Mouse (Mus musculus) brain, embryonic 18.5 days (tissue): ENCODE measurements around the gene Gm20388.

Experiments used
- DNase-seq: peaks from one replicate; pipeline ENCODE4 v3.0.0-alpha.2; 2012; ENCODE audit warnings: low read depth, low spot score

Gm20388 gene

DNA sequence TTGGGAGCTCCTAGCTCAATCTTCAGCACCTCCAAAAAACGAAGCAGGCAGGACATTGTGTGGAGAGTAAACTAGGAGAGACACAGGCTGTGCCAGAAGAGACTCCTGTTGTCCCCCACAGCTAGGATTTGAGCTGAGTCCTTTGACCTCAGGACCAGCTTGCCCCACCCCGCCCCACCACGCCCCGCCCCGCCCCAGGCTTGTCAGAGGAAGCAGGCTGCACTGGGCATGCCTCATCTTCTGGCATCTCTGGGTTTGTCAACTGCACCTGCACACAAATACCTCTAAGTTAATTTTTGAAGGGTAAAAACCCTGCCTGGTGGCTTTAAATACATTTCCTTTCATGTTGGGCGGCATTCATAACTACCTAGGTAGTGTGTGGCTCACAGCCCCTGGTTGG, 290.7 kb downstream of the Gm20388 start:
- DNase-seq, result no peak

DNA sequence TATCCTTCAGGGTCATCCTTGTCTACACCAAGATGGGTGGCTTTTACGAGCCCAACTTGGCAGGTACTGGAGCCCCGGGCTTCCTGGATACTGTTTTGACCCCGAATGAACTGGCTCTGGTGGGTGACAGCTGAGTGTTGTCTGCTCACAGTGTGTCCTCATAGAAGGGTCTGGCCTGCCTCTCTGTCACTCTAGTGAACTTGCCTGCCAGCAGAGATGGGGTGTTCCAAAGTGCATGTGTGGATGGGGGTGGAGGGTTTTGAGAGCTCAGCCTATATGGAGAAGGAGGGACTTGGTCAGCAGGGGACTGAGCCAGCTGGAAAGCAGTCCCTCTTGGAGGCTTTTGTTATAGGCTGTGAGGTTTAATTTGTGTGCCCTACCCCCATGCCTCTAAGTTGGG, 291.9 kb downstream of the Gm20388 start:
- no peak for DNase-seq

DNA sequence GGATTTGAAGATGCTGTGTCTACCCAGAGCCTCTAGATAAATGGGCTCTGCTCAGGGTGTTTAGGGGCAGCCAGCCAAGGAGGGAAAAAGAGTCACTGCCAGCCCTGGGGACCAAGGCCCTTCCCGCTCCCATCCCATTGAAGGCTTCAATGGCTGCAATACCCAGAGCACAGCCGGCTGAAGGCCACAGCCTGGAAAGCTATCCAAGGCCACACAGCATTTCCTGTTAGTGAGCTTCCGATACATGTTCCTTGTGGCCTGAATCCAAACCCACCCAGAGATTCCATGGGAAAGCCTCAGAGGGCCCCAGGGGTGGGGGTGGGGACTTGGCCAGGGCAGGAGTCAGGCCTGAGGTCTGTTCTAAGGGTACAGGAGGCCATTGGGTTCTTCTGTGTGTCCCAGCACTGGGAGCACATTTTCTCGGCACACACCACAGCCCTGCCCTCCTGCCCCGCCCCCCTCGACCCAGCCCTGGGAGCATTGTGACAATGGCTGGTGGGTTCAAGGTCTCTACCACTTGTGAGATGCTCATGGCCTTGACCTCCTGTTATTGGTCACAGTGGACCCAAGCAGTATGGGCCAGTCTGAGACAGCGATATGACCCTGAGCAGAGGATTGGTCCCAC, 294.2 kb downstream of the Gm20388 start:
- DNase-seq, result no peak

DNA sequence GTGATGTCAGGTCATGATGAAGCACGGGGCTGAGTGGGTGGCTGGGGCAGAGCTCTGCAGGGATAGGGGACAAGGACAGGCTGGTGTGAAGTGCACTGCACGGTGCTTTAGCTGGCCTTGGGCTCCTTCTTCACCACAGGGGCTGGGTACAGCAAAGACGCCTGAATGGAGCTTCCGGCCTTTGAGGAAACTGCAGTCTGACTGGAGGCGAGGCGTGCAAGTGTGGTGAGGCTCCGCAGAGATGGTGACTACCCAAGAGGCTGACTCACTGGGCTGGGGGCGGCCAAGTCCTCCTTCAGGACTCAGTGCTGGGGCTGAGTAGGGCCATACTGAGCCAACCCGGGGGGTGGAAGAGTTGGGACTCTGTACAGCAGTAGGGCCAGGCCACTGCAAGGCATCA, 295.3 kb downstream of the Gm20388 start:
- no peak for DNase-seq

DNA sequence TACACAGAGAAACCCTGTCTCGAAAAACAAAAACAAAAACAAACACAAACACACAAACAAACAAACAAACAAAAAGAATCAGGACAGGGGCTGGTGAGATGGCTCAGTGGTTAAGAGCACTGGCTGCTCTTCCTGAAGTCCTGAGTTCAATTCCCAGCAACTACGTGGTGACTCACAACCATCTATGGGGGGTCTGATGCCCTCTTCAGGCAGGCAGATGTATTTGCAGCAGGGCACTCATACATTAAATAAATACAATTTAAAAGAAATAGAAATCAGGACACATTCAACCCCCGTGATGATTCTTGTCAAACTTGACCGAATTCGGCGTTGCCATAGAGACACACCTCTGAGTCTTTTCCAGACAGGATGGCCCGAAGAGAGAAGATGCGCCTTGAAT, 296.7 kb downstream of the Gm20388 start:
- no peak for DNase-seq

DNA sequence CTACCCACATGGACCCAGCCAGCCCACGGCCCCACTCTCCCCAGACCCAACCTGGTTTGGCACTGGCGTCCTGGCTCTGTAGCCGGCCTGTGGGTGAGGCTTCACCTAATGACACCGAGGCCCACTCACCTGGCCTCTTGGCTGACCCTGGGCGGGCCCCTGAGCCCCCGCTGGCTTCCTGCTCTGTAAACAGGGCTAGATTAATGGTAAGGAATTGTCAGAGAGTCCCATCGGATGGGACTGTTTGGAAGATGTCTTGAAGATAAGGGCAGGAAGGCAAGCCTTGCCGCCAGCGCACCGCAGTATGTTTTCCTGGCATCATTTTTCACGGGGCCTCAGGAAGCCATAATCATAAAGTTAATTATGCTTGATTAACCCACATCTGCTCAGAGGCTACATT, 297.5 kb downstream of the Gm20388 start:
- DNase-seq, result no peak

DNA sequence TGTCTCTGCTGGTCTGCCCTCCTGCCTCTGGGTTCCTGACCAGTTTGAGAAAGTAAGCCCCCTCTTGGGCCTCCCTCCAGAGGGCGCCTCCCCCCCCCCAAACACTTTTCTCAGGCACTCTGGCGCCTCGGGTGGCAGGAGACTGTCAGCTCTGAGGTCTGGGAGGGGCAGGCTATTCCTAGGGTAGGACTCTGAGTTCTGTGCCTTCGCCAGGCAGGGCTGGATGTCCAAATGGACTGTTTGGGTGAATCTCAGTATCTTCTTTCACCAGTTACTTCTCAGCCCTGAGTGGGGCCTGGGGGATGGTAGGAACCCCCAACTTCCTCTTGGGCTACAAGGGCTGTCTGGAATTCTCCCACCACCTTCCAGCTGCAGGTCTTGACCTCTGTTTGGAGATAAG, 300.7 kb downstream of the Gm20388 start:
- no peak for DNase-seq

DNA sequence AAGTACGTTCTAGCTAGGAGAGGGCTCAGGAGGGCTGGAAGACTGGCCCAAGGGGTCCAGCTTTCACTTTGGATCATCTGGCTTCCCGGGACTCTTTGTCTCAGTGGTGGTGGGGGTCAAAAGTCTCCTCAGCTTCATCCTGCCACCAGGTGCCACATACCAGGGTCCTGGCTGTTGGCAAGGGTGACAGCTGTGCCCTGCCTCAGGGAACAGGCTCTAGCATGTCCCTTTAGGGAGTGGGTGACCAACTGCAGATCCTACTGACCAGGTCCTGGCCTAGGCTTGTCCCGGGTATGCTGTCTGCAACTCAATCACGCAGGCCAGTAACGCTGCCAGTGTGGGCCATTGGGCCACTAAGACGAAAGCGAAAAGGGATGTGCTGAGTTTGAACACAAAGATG, 302.0 kb downstream of the Gm20388 start:
- no peak for DNase-seq

DNA sequence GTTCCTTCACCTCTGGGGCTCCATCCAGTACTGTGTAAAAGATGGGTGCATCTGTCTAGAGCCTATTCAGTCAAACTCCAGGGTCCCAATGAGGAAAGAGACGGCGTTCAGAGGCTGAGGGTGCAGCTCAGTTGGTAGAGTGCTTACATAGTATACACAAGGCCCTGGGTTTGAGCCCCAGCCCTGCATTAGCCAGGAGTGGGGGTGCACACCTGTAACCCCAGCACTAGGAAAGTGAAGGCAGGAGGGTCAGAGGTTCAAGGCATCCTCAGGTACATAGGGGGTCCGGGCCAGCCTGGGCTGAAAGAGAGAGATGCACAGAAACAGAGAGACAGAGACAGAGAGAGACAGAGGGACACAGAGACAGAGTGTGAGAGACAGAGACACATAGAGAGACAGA, 302.6 kb downstream of the Gm20388 start:
- DNase-seq, result no peak

DNA sequence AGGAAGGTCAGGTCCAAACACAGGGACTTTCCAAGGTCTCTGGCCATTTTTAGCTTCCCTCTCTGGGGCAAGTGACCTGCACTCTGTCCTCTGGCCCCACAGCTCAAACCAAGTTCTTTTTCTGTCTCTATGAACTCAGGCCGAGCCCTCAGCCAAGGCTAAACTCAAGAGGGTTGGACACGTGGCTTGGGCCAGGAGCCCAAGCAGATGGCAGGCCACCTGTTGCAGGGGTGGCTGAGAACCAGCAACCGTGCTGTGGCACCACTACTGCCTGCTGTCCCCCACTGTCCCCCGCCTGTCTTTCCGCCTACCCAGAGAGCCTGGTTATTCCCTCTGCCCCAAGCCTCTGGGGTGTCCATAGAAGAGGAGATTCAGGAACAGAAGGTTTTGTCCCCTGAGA, 303.3 kb downstream of the Gm20388 start:
- DNase-seq, result no peak

DNA sequence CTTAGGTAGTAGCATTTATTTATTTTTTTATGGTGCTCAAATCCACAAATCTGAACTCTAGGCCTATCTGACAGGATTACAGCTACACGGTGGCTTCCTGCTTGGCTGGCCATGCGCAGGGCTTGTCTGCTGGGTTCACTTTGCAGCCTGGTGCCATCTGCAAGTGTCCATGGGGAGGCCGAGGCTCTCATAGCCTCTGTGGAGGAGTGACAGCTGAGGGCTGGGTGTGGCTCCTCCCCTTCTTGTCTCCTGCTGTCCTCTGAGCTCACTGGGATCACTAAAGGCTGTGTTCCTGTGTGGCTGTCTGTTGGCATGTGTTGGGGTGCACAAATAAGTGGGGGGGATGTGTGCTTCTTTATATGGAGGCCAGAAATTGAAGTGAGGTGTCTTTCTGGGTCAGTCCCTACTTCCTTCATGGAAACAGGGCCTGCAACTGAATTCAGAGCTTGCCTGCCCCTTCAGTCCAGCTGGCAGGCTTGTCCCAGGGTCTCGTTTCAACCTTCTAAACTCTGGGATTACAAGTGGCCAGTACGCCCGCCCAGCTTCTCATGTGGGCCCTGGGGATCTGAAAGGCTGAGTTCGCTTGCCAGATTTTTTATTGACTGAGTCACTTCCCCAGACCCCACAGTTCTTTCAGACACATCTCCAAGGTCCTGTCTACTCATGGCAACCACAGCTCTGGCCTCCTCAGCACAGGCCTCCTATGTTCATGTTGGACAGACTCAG, 304.9 kb downstream of the Gm20388 start:
- DNase-seq, result no peak

DNA sequence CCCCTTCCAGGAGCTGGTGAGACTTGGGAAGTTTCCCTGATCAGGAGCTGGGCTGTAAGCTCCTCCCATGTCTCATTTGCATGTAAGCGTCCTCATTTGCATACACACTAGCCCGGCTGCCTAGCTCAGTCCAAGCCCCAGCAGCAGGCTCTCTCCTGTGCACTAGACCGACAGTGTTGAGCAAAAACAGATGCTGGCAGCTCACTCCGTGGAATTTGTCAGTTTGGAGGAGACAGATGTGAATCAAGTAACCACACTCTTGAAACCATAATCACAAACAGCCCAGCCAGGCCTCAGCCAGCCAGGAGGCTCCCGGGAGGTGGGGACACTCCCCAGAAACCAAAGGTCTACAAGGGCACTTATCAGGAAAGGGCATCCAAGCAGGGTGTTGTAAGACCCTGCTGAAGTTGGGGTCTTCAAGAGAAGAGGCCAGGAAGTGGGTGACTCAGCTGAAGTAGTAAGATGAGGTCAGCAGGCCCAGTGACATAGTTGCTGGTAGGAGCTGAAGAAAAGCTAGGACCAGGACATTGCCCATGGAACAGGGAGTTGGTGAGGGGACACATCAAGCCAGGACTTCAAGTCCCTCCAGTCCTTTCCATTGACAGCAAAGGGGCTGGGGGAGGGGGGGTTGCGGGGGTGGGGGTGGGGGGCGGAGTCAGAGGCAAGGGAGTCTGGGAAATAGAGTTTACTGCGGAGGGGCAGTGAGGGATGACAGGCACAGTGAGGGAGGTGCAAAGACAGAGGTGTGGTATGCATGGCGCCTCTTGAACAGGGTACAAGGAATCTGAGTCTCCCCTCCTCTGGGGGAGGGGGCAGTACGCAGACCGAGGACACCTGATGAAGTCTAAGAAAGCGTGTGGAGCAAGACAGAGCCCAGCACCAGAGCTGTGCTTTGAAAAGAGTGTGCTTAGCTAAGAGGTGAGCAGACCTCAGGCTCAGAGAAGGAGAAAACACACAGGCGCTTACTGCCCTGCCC, 306.5 kb downstream of the Gm20388 start:
- DNase-seq, result no peak

DNA sequence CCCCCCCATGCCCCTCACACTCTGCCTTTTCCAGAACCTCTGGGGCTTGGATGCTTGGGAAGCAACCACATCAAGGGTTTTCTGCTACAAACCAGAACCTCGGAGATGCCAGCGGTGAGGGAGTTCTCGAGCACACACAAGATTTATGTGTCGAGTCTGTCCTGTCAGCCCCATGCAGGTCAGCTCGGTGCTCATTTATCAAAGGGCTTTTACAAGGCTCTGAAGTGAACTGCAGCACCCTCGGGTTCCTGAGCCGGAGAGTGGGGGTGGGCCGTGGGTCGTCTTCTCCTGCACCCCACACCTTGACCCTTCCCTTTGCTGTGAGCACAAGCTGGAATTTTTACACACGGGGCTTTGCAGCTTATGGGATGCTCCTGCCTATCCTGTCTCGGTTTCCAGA, 311.9 kb downstream of the Gm20388 start:
- DNase-seq, result no peak

DNA sequence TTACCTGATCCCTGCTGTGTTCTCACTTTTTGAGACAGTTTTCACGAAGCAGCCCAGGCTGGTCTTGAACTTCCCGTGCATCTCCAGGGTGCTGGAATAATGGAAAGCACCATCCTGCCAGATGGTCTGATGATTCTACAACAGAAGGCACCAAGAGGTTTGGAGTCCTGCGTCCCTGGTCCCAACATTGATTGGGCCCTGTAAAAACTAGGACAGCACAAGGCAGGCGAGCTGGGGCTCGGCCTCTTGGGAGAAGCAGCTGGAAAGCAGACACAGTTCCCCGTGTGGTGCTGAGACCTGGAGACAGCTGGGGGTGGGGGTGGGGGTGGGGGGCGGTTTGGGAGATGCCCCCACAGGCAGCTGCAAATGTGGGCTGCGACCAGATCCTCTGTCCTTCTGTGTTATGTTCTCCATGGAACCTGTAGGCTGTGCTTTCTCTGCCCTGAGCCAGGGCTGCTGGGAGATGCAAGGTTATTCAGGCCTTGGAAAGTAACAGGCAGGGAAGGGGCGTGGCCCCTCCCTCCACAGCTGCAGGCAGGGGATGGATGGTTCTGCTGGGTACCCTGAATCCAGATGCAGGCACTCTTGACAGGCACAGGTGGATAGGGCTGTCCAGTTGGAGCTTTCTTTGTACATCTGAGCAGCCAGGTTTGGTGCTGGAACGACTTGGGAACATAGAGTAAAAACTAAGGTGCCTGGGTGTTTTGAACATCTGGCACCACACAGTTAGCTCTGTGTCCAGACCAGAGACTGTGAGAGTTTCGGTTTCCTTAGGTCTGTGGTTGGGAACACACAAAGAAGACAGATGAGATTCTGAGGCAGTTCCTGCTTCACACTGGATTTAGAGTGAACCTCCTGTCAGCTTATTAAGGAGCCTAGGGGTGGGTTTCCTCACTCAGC, 314.1 kb downstream of the Gm20388 start:
- DNase-seq, result no peak

DNA sequence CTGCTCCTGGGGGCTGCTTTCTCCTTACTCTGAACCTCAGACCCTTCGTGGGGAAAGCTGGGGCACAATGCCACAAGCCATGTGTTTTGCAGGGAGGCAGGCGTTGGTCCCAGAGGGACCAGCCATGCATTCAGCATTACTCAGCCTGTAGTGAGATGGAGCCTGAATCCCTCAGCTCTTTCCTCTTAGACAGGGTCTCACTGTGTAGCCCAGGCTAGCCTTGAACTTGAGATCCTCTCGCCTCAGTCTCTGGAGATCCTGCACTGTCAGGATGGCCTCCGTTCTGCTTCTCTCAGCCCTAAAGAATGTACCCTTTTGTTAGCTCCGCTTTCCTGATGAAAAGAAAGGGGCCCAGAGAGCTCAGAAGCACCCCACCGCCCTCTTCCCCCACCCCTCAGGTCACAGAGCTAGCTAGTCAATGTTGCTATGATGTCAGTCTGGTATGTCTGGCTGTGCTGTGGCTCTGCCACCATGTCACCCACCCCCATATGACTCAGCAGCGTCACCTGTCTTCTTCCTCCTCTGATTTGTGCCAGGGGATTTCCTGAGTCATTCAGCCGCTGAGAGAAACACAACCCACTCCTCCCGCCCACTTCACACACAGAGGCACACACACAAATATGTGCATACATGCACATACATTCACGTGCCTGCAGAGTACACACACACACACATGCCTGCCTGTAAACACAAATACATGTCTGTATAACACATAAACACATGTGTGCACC, 314.9 kb downstream of the Gm20388 start:
- DNase-seq, result no peak

DNA sequence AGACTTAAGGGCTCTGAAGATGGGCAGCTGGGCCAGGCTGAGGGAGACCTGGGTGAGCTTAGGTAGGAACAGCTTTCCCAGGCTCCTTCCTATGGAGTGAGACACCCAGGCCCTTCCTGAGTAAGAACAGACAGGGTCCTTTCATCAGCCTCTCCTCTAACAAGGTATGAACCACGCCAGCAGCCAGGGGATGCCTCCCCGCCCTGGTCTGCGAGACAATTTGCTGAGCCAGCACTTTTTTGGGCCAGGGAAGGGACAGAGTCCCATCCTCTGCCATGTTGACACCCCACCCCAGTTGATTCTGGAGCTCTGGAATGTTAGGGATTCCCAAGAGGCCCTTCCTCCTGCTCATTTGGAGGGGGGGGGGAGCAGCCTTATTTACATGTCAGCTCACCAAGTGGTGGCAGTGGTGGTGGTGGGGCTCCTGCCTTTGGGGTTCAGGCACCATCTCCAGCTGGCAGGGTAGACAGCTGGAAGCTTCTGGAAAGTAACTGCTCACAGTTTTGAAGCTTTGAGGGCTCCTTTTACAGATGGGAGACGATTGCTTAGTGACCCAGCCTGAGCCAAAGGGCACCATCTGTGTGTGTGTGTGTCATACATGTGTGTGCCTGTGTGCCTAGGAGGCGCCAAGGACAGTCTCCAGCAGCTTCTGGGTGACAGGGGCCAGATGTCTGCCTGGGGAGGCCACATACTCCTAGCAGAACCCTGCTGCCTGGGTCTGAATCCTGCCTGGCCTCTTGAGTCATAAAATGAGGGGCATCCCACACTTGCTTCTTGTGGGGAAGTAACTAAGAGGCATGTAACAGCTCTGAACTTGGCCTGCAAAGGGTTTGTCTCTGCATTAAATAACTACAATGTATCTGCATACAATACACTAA, 316.3 kb downstream of the Gm20388 start:
- no peak for DNase-seq

DNA sequence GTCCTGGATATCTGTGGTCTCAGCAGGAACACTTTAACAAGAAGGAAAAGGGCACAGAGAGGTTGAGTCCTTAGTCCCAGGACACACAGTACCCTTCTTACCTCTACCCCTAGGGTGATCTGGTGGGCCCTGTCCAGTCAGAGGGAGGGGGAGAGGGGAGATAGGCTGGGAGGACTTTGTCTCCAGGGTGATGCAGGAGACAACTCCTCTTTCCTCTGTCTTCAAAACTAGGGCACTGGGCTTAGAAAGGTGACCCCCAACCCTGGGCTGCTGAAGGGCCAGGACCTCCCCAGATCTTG, 316.9 kb downstream of the Gm20388 start:
- DNase-seq, result no peak

DNA sequence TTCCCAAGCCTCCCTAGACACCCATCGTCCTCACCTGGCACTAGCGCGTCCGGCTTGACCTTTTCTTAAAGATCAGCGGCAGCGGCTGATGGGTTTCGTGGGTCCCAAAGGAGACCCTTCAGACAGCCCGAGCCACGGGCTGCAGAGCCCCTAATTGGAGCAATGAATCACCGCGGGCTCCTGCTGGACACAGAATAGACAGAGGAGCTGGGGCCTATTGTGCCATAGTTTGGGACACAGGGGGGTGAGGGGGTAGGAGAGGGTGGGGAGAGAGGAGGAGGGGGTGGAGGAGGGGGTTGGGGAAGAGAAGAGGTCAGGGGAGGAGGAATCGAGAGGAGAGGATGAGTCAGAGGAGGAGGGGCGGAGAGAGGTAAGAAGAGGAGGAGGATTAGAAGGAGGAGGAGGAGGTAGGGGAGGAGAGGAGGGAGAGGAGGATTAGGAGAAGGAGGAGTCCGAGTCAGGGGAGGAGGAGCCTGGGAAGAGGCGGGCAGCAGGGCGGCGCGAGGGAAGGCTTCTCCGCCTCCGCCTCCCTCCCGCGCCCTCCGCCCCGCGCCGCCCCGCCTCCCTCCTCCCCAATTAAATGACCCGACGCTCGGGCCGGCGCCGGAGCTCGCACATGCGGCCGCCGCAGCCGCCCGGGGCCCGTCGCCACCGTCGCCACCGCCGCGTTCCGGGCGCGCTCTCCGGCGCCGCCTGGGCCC, 317.4 kb downstream of the Gm20388 start, which contains the start of gene Gse1:
Gene Gse1 (plus strand): TSS at position 566 of the 701 bp plus-strand sequence.
- peak; percentile 62 for DNase-seq
